Mouse (Mus musculus): ENCODE data around the gene Ednra.

The Ednra gene

DNA sequence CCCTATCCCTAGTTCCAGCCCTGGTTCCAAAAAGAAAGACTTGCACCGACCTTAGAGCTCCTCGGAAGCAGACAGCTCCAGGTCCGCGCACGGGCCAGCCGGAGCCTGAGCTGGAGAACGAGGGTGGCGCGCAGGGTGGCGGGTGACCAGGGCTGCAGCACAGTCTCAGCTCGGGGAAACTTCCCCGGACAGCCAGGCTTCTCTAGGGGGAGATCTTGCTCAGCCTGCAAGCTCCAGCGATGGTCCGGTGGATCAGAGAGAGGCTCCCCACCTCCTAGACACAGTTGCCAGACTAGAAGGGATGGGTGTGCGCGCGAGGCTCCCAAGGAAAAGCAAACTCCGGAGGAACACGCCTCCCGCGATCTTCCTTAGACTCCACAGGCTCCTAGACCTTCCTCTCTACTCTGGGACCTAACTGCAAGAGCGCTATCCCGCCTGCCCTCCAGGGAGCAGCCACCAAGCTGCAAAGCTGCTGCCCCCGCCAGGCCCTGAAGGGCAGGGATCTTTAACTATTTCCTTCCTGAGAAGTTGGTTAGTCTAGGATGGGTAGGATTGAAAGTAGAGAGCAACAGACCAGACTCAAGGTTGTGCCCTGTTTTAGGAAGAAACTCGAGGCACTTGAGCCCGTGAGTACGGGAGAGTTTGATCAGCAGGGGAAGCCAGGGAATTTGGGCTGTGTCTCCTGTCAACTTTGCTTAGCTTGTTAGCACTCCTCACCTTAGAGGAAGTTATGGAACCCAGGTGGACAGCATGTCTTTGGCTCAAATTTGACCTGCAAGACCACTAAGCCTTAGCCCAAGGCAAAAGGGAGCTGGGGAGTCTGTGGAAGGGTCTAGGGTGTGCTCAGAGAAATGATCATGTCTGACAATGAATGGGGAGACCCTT, at the start of gene Ednra:
TSS of gene Ednra (minus strand) at position 419 of the 885 bp plus-strand sequence.
- DNase-seq (ENCODE audit: low read depth): no peak

DNA sequence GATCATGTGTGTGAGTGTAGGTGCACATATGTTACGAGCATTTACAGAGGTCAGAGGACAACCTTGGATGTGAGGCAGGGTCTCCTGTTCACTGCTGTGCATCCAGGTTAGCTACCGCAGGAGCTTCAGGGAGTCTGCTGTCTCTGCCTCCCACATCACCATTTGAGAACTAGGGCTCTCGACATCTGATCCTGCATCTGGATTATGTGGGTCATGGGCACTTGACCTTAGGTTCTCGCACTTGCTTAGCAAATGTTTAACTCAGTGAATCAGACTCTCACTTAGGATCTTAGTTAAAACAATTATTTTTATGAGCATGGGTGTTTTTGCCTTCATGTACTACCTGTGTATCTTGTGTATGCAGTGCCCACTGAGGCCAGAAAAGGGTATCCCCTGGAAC, 49.6 kb upstream of the Ednra start:
- DNase-seq (ENCODE audit: low read depth): no peak

GRCm38 (mm10) chr8:77773256-77773655, 49.0 kb upstream of the Ednra start:
- DNase-seq (ENCODE audit: low read depth): no peak

- DNase-seq (ENCODE audit: low read depth): no peak
Measured at GRCm38 (mm10) chr8:77772210-77772886, 48.1 kb upstream of the Ednra start.

- no peak for DNase-seq (ENCODE audit: low read depth)
Measured at GRCm38 (mm10) chr8:77770966-77771365, 46.7 kb upstream of the Ednra start.

GRCm38 (mm10) chr8:77768916-77769315, 44.7 kb upstream of the Ednra start:
- DNase-seq (ENCODE audit: low read depth): no peak

- no peak for DNase-seq (ENCODE audit: low read depth)
Measured at GRCm38 (mm10) chr8:77764253-77764652, 40.0 kb upstream of the Ednra start.

- DNase-seq (ENCODE audit: low read depth): no peak
Measured at GRCm38 (mm10) chr8:77762967-77763366, 38.7 kb upstream of the Ednra start.

- no peak for DNase-seq (ENCODE audit: low read depth)
Measured at GRCm38 (mm10) chr8:77755441-77755840, 31.2 kb upstream of the Ednra start.

DNA sequence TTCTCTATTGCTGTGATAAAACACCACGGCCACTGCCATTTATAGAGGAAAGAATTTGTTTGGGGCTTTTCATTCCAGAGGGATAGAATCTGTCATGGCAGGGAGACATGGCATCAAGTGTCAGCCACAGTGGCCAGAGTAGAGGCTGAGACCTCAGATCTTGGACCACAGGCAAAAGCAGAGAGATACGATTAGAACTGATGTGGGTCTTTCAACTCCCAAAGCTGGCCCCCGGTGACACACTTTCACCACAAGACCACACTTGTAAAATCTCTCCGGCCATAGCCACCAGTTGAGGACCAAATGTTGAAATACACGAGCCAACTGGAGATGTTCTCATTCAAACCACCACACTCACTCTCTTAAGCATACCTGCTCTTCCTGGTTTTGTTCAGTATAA, 29.5 kb upstream of the Ednra start:
- DNase-seq (ENCODE audit: low read depth): no peak

DNA sequence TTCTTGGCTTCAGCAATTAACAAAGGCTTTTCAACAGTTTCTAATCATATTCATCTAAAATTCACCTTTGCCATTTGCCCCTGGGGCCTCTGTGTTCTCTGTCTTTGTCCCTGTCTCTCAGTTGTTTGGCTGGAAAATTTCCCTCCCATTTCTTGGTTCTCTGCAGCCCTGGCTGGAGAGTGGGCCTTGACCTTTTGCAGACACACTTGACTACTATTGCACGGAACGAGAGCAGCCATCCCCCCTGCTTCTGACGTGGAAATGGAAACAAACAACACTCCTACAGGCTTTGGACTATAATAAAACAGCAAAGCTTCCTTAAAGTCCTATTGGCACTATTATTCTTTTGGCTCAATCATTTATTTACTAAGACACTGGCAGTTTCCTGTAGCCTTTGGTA, 27.8 kb upstream of the Ednra start:
- DNase-seq (ENCODE audit: low read depth): no peak

DNA sequence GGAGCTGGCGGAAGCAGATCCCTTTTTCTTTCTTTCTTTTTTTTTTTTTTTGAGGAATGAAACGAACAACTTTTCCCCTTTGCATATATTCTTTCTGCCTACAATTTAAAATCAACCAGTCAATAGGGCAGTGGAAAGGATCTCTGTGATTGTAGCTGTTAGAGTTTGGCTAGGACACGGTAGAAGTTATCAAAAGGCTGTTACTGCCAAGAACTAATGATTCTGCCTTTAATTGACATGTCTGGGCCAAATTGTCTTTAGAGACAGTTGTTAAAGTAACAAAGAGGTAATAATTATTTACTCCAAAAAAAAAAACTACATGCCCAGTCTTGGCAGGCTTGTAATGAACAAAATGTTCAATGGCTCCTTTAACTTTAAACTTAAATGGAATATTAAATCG, 26.1 kb upstream of the Ednra start:
- DNase-seq (ENCODE audit: low read depth): no peak

DNA sequence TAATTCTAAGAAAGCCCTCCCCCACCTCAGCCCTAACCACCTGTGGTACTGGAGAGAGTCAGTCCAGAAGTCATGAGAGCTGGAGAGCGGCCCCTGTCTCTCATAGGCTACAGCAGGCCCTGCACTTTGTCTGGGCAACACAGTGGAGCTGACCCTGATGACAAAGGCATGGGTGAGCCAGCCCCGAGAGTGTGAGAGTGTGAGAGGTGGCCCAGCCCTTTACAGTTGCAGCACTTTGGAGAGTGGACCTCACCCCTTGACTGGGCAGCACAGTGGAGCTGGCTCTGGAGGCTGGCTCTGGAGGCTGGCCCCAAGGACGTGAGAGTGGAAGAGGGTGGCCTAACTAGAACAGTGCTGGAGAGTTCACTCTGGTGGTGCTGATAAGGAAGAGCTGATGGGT, 20.2 kb upstream of the Ednra start:
- DNase-seq (ENCODE audit: low read depth): no peak

- DNase-seq (ENCODE audit: low read depth): no peak
Measured at GRCm38 (mm10) chr8:77742395-77742794, 18.1 kb upstream of the Ednra start.

DNA sequence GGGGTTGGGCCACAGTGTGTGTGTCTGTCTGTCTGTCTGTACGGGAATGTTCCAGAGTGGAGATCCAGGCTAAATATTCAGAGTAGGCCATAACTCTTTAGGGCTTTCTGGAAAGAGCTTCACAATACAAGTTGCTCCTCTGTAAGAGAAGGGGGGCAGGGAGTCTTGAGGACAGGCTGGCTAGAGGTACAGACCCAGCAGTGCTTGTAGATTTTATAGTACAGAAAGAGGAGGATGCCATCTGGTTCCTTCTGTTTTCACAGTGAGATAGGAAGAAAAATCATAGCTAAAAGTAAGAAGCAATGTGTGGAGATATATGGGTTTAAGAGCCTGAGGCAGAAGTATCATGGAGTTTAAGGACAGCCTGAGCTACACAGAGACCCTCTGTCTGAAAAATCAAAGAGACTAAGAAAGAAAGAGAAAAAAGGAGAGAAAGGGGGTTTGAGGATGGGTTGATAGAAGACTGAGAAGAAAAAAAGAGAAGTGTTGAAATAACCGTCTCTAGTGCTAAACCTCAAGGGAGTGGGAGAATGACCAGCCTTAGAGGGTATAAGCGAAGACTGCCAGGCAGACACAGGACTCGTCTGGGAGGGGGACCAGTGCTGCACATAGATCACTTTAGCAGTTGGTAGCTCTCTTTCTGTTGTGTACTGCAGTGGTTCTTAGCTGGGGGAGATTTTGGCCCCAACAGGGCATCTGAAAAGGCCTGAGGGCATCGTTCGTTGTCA, 16.9 kb upstream of the Ednra start:
- DNase-seq (ENCODE audit: low read depth): no peak

DNA sequence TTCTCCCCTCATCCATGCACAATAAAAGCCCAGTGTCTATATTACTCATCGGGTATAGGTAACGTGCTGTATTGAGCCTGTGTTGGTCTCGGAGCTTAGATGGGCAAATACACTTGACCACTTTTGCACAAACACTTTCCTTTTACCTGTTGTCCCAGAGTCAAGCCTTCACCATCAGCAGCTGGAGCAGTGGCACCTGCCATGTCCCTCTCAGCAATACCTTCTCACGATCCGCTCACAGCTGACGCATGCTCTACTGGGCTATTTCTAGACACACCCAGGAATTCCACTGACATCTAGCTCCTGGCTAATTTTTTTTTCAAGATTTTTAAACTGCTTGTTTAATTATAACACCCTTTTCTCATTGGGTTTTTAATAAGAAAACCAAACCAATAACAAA, 14.2 kb upstream of the Ednra start:
- no peak for DNase-seq (ENCODE audit: low read depth)

DNA sequence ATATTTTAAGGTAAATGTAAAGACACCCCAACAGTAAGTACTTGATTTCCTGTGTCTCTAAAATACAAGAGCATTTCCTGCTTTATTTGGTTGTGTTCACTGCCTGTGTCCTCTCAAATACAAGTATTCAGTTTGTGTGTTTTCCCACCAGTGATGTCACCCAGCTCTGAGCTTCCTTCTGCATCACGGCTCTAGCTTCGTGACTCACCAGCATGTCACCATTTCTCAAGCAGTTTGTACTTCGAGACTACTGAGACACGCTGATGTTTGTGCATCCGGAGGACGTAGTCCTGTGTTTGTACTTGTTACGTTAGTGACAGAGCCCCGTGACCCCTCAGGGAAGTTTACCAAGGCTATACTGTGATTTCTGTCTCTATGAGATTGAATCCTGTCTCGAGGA, 13.1 kb upstream of the Ednra start:
- DNase-seq (ENCODE audit: low read depth): no peak

GRCm38 (mm10) chr8:77733792-77734191, 9.5 kb upstream of the Ednra start:
- no peak for DNase-seq (ENCODE audit: low read depth)

DNA sequence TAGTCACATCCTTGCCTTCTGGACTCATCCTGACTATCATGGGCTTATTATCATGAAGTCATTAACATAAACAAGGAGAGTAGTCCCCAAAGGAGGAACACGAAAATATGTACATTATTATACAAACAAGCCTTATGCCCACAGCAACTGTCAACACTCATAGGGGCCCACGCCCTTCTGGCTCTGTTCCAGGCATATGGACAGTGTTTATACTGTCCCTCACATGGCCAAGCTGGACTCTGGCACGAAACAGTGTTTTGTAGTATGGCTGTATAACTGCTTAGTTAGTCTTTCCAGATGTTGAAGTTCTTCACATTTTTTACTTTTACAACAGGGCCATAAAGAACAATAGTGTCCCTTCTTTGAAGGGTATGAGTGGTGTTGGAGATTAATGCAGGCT, 8.7 kb upstream of the Ednra start:
- no peak for DNase-seq (ENCODE audit: low read depth)

GRCm38 (mm10) chr8:77725406-77725805, 1.1 kb upstream of the Ednra start:
- DNase-seq (ENCODE audit: low read depth): no peak

- no peak for DNase-seq (ENCODE audit: low read depth)
Measured at GRCm38 (mm10) chr8:77723534-77724045, 674 bp downstream of the Ednra start.

DNA sequence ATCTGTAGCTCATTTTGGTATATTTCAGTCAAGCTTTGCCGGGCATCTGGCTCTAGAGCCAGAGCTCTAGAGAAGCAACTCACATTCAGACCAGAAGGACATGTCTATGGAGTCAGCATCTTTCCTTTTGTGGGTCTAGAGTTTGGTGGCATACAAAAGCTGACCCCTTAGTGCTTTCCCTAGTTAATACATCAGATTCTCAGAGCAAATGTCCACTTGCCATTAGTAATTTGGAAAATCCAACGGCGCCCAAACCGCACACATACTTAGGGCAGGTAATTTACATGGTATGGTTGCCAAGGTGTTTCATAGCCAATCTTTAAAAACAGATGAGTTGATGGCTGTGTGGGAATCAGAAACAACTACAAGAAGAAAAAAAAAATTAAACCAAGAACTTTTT, 1.2 kb downstream of the Ednra start:
- no peak for DNase-seq (ENCODE audit: low read depth)

GRCm38 (mm10) chr8:77718933-77719332, 5.3 kb downstream of the Ednra start:
- no peak for DNase-seq (ENCODE audit: low read depth)
